Mouse (Mus musculus) intestine, embryonic 15.5 days (tissue): ENCODE results near the gene Scamp3. TPM values are rescaled to one million over a fixed set of nuclear protein-coding genes. Genes with fewer than 3 reads are reported as not detected.
A peak's percentile ranks its signal among the peaks of the same experiment; 100 is the strongest.

ENCODE experiments used
- ATAC-seq: fragments of 200-750 bp; cut with Nextera tagmentation; 2 replicates; pipeline ENCODE4 v1.8.0; 2017; ENCODE audit warnings: moderate TSS enrichment, moderate library complexity
- H3K27ac ChIP-seq: fragments of 300-500 bp; sonication (generic); 2 replicates; pipeline ENCODE4 v1.5.1; 2015; ENCODE audit warnings: mild to moderate bottlenecking, inconsistent platforms
- H3K27me3 ChIP-seq: fragments of 300-500 bp; sonication (generic); replicated peaks from 2 replicates; pipeline ENCODE4 v1.6.1; 2015; ENCODE audit warnings: inconsistent platforms
- H3K36me3 ChIP-seq: fragments of 300-500 bp; sonication (generic); 2 replicates; pipeline ENCODE4 v1.6.1; 2015; ENCODE audit warnings: inconsistent platforms
- H3K4me1 ChIP-seq: fragments of 300-500 bp; sonication (generic); replicated peaks from 2 replicates; pipeline ENCODE4 v1.6.1; 2015; ENCODE audit warnings: inconsistent platforms
- H3K4me2 ChIP-seq: fragments of 300-500 bp; sonication (generic); replicated peaks from 2 replicates; pipeline ENCODE4 v1.6.1; 2015; ENCODE audit warnings: mild to moderate bottlenecking, inconsistent platforms
- H3K4me3 ChIP-seq: fragments of 300-500 bp; sonication (generic); replicated peaks from 2 replicates; pipeline ENCODE4 v1.5.1; 2015; ENCODE audit warnings: inconsistent platforms
- H3K9ac ChIP-seq: fragments of 300-500 bp; sonication (generic); 2 replicates; pipeline ENCODE4 v1.6.1; 2015; ENCODE audit warnings: inconsistent platforms
- H3K9me3 ChIP-seq: fragments of 300-500 bp; sonication (generic); 2 replicates; pipeline ENCODE4 v1.6.1; 2016; ENCODE audit warnings: inconsistent platforms
- WGBS: fragments of 180-500 bp; shearing (Covaris S2); methylation state at CpG from one replicate; pipeline ENCODE4 v1.1.7; 2015; 5-methylcytosine and 5-hydroxymethylcytosine counted together
- microRNA counts: library from miRNA; unstranded; fragments of <30 nt; microRNA quantifications from one replicate; lab custom pipeline; 2016
- polyA plus RNA-seq: library from polyadenylated mRNA; unstranded; fragments of >200 nt; fragmentation: Nextera tagmentation; extraction: Ambion mirVana; gene quantifications from 2 replicates; pipeline ENCODE4 v1.2.1, GENCODE M21; 2015

Gene Scamp3
- polyA plus RNA-seq, 1 experiment from 2014 or later = 115 TPM

DNA sequence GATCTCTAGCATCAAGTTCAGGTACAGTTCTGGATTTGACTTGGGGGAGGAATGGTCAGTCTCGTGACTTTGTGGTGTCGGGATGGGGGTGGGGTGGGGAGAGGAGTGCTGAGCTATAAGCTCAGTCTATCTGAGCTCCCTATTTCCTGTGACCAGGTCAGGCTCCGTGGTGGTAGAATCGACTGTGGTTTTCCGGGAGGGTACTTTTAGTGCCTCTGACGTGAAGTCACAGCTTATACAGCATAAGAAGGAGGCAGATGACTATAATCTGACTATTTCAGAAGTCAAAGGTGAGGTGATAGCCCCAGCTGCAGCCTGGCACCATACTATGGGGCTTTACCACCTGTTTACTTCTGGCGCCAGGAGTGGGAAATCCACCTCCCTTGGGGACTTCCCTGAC is 54.1 kb downstream of the Scamp3 start:
- WGBS = 66% methylated on average over 7 of the region's 7 CpGs
- Histone ChIP-seq H3K36me3 (no peaks in the 10 kb centered on the region), H3K27ac (no peak overlapping the region), H3K4me3 (no peak overlapping the region), H3K9me3 (no peaks in the 10 kb centered on the region), H3K9ac (no peak overlapping the region), H3K27me3 (0 out of 2 replicates have a peak, but pooled peaks cover 4% of the 10 kb centered on the region), H3K4me2 (no peak overlapping the region), H3K4me1 (peaks cover 35% of the 10 kb centered on the region)
- ATAC-seq = no peak

- no peak overlapping the region for H3K4me3 ChIP-seq
- H3K4me1 ChIP-seq = peaks cover 30% of the 10 kb centered on the region
- no peaks in the 10 kb centered on the region for H3K36me3 ChIP-seq
- no peak for ATAC-seq
- H3K27ac ChIP-seq = no peak overlapping the region
- no peak overlapping the region for H3K9ac ChIP-seq
- H3K4me2 ChIP-seq = no peak overlapping the region
- 0 out of 2 replicates have a peak, but pooled peaks cover 4% of the 10 kb centered on the region for H3K27me3 ChIP-seq
- H3K9me3 ChIP-seq = no peaks in the 10 kb centered on the region
- 75% methylated on average over 16 of the region's 16 CpGs for WGBS
These were observed 54.6 kb downstream of the Scamp3 start for GRCm38 (mm10) chr3:89231772-89232275.

MicroRNA genes within 50 kb of the gene (microRNA counts, 519-probe panel; counts per million panel counts)
- 97.1 counts per million, percentile 29 among the panel's probes with 10 or more counts for microRNA mmu-miR-92b (lab: Ali Mortazavi, UCI)

Other genes with a start within 250 kb of the Scamp3 start
- gene Ash1l, start 226.9 kb upstream of the Scamp3 start, polyA plus RNA-seq = 16.4 and 17.0 TPM in 2 replicates
- 163 and 171 TPM in 2 replicates for gene Dap3, start 226.3 kb upstream of the Scamp3 start, polyA plus RNA-seq
- 25.6 and 26.6 TPM in 2 replicates for gene Rusc1, start 84.2 kb upstream of the Scamp3 start, polyA plus RNA-seq
- gene Gm43738, start 76.4 kb upstream of the Scamp3 start, polyA plus RNA-seq = 0.08 TPM in 1 of 2 replicates, not detected in the other
- 481 and 531 TPM in 2 replicates for gene Fdps, start 75.5 kb upstream of the Scamp3 start, polyA plus RNA-seq
- gene Pklr, start 41.3 kb upstream of the Scamp3 start, polyA plus RNA-seq = 58.8 and 74.1 TPM in 2 replicates
- 2.4 and 2.6 TPM in 2 replicates for gene Hcn3, start 17.3 kb upstream of the Scamp3 start, polyA plus RNA-seq
- 21.2 and 25.4 TPM in 2 replicates for gene Clk2, start 12.7 kb upstream of the Scamp3 start, polyA plus RNA-seq
- 17.9 and 19.3 TPM in 2 replicates for gene Fam189b, start 5.7 kb downstream of the Scamp3 start, polyA plus RNA-seq
- 53.5 and 53.7 TPM in 2 replicates for gene Gba, start 25.5 kb downstream of the Scamp3 start, polyA plus RNA-seq
- gene Thbs3, start 37.7 kb downstream of the Scamp3 start, polyA plus RNA-seq = 20.4 and 23.0 TPM in 2 replicates
- gene Mtx1, start 49.6 kb downstream of the Scamp3 start, polyA plus RNA-seq = 214 and 222 TPM in 2 replicates
- gene Muc1, start 51.6 kb downstream of the Scamp3 start, polyA plus RNA-seq = 10.1 and 19.7 TPM in 2 replicates
- gene Krtcap2, start 68.5 kb downstream of the Scamp3 start, polyA plus RNA-seq = 348 and 351 TPM in 2 replicates
- 2.9 and 4.1 TPM in 2 replicates for gene Trim46, start 68.8 kb downstream of the Scamp3 start, polyA plus RNA-seq
- gene Dpm3, start 81.9 kb downstream of the Scamp3 start, polyA plus RNA-seq = 131 and 134 TPM in 2 replicates
- gene Slc50a1, start 93.1 kb downstream of the Scamp3 start, polyA plus RNA-seq = 60.6 and 63.9 TPM in 2 replicates
- gene Efna1, start 103.7 kb downstream of the Scamp3 start, polyA plus RNA-seq = 57.9 and 58.5 TPM in 2 replicates
- 9.0 and 9.2 TPM in 2 replicates for gene Efna3, start 145.5 kb downstream of the Scamp3 start, polyA plus RNA-seq
- gene Efna4, start 160.6 kb downstream of the Scamp3 start, polyA plus RNA-seq = 16.9 and 18.1 TPM in 2 replicates
- gene Adam15, start 172.5 kb downstream of the Scamp3 start, polyA plus RNA-seq = 45.5 and 49.5 TPM in 2 replicates
- 1.4 and 1.5 TPM in 2 replicates for gene Dcst2, start 184.5 kb downstream of the Scamp3 start, polyA plus RNA-seq
- 1.6 and 1.9 TPM in 2 replicates for gene Dcst1, start 187.8 kb downstream of the Scamp3 start, polyA plus RNA-seq
- 8.9 and 10.4 TPM in 2 replicates for gene Zbtb7b, start 217.3 kb downstream of the Scamp3 start, polyA plus RNA-seq
- not detected in 2 replicates for gene Lenep, start 225.3 kb downstream of the Scamp3 start, polyA plus RNA-seq
- gene Flad1, start 234.4 kb downstream of the Scamp3 start, polyA plus RNA-seq = 32.9 and 33.3 TPM in 2 replicates
- gene Cks1b, start 240.9 kb downstream of the Scamp3 start, polyA plus RNA-seq = 383 and 386 TPM in 2 replicates
- gene Shc1, start 241.0 kb downstream of the Scamp3 start, polyA plus RNA-seq = 85.6 and 87.3 TPM in 2 replicates